Mouse (Mus musculus): ENCODE measurements around the gene Crisp3. TPM values are rescaled to one million over a fixed set of nuclear protein-coding genes. Genes with fewer than 3 reads are reported as not detected.
"Not testable (repeated sequence)": the region's sequence is repeated elsewhere in the genome, so short reads cannot be mapped to it uniquely, and the experiment has no call there.

Crisp3 gene
- polyA plus RNA-seq, 2 experiments, result not detected

- 64% methylated on average over 4 of the region's 4 CpGs for WGBS (ENCODE audit: insufficient replicate concordance)
- DNase-seq (ENCODE audit: low read depth in 3 of 3, low spot score in 3 of 3), result no peak
- Histone ChIP-seq H3K36me3 (replicated peaks; ENCODE audit: control insufficient read depth, insufficient read depth, low read depth) (no peaks in the 10 kb centered on the region), H3K9ac (replicated peaks) (no peak within 1 kb of the TSS), H3K4me2 (ENCODE audit: low read depth) (no peak within 1 kb of the TSS), H3K27me3 (ENCODE audit: control insufficient read depth, insufficient read depth, low read length) (no peaks in the 10 kb centered on the region), H3K4me3 (ENCODE audit: insufficient read depth in 1 of 2, low read depth in 2 of 2, low read length in 2 of 2) (no peak within 1 kb of the TSS), H3K9me3 (ENCODE audit: control insufficient read depth, low read length) (no peaks in the 10 kb centered on the region), H3K27ac (no peak within 1 kb of the TSS), H3K4me1 (replicated peaks; ENCODE audit: control insufficient read depth in 2 of 2, insufficient read depth in 2 of 2, low read length in 1 of 2) (no peaks in the 10 kb centered on the region)
- no peak for TF ChIP-seq EP300 (IDR thresholded peaks at IDR 0.05; ENCODE audit: low read depth)
- no peak for TF ChIP-seq CTCF (IDR thresholded peaks at IDR 0.05; ENCODE audit: low read depth)
- no peak for ATAC-seq (ENCODE audit: insufficient read depth)
Measured at GRCm38 (mm10) chr17:40208540-40208939, 33.5 kb downstream of the Crisp3 start, which contains the start of gene Pgk2. Pgk2 (minus strand) TSS chr17:40208640.

- not testable (repeated sequence) for H3K4me2 ChIP-seq (ENCODE audit: low read depth); DNase-seq (ENCODE audit: low read depth in 3 of 3, low spot score in 3 of 3); H3K36me3 ChIP-seq (replicated peaks; ENCODE audit: control insufficient read depth, insufficient read depth, low read depth); H3K9me3 ChIP-seq (ENCODE audit: control insufficient read depth, low read length); H3K4me3 ChIP-seq (ENCODE audit: insufficient read depth in 1 of 2, low read depth in 2 of 2, low read length in 2 of 2); ATAC-seq (ENCODE audit: insufficient read depth); H3K27ac ChIP-seq; H3K9ac ChIP-seq (replicated peaks); H3K27me3 ChIP-seq (ENCODE audit: control insufficient read depth, insufficient read depth, low read length); H3K4me1 ChIP-seq (replicated peaks; ENCODE audit: control insufficient read depth in 2 of 2, insufficient read depth in 2 of 2, low read length in 1 of 2)
Measured at GRCm38 (mm10) chr17:40201803-40202202, 40.3 kb downstream of the Crisp3 start.

GRCm38 (mm10) chr17:40190192-40190591 is 51.9 kb downstream of the Crisp3 start:
- not testable (repeated sequence) for DNase-seq (ENCODE audit: low read depth in 3 of 3, low spot score in 3 of 3); H3K36me3 ChIP-seq (replicated peaks; ENCODE audit: control insufficient read depth, insufficient read depth, low read depth); ATAC-seq (ENCODE audit: insufficient read depth); H3K9ac ChIP-seq (replicated peaks); H3K27ac ChIP-seq; H3K9me3 ChIP-seq (ENCODE audit: control insufficient read depth, low read length); H3K4me3 ChIP-seq (ENCODE audit: insufficient read depth in 1 of 2, low read depth in 2 of 2, low read length in 2 of 2); H3K27me3 ChIP-seq (ENCODE audit: control insufficient read depth, insufficient read depth, low read length); H3K4me1 ChIP-seq (replicated peaks; ENCODE audit: control insufficient read depth in 2 of 2, insufficient read depth in 2 of 2, low read length in 1 of 2); H3K4me2 ChIP-seq (ENCODE audit: low read depth)
- WGBS (ENCODE audit: insufficient replicate concordance), result 66% methylated on average over 4 of the region's 4 CpGs

Other genes with a start within 250 kb of the Crisp3 start
- not detected in 2 replicates for gene AC192777.2, start 146.8 kb downstream of the Crisp3 start, polyA plus RNA-seq (2012; rRNA removed)
- not detected in 2 replicates for gene AC192777.2, start 146.8 kb downstream of the Crisp3 start, polyA plus RNA-seq (2014; fragmentation: Nextera tagmentation; extraction: Ambion mirVana)
- gene Pgk2, start 33.6 kb downstream of the Crisp3 start, polyA plus RNA-seq (2012; rRNA removed), result not detected in 2 replicates
- not detected in 2 replicates for gene Pgk2, start 33.6 kb downstream of the Crisp3 start, polyA plus RNA-seq (2014; fragmentation: Nextera tagmentation; extraction: Ambion mirVana)
- not detected in 2 replicates for gene Crisp1, start 76.9 kb upstream of the Crisp3 start, polyA plus RNA-seq (2012; rRNA removed)
- not detected in 2 replicates for gene Crisp1, start 76.9 kb upstream of the Crisp3 start, polyA plus RNA-seq (2014; fragmentation: Nextera tagmentation; extraction: Ambion mirVana)

Measured in liver, embryonic 14.5 days (tissue).